16 mouse cellular contexts compared by ENCODE assay signal in genomic region chr6:8427692-8428091, GRCm38 (mm10).
"Had no signal": no experiment of that assay in that cellular context is flagged by ENCODE, and none has a peak within 500 bp of the region (broad histone marks: within the 10 kb centered on the region; RNA-seq: fewer than 3 reads in every experiment).

No protein-coding gene starts in this region.

- H3K4me1 ChIP-seq: midbrain, embryonic 10.5 days had no signal

- H3K4me3 ChIP-seq: liver, embryonic 13.5 days; midbrain, embryonic 10.5 days; midbrain, embryonic 13.5 days; myocyte had no signal

- ATAC-seq: intestine, embryonic 16.5 days; midbrain, embryonic 13.5 days; midbrain, embryonic 16.5 days had no signal

- H3K9me3 ChIP-seq: liver, embryonic 13.5 days; midbrain, embryonic 10.5 days; midbrain, embryonic 13.5 days had no signal

- H3K9ac ChIP-seq: liver, embryonic 13.5 days; midbrain, embryonic 13.5 days had no signal

- H3K36me3 ChIP-seq: liver, embryonic 13.5 days; midbrain, embryonic 10.5 days had no signal

- DNase-seq: kidney, adult 18-20 months; kidney, adult 9 months; kidney, postnatal 14 days; kidney, postnatal 4 days; left cerebral cortex, postnatal 4 days; liver, embryonic 13.5 days; lung, adult 2 months; lung, postnatal 14 days; thymus, adult 2 months; thymus, postnatal 25 days had no signal

- H3K27ac ChIP-seq: liver, embryonic 13.5 days; midbrain, embryonic 10.5 days; midbrain, embryonic 13.5 days; stomach, postnatal 0 days had no signal

- H3K27me3 ChIP-seq: liver, embryonic 13.5 days; midbrain, embryonic 13.5 days had no signal

- H3K4me2 ChIP-seq: liver, embryonic 13.5 days; midbrain, embryonic 13.5 days had no signal
